Mouse (Mus musculus) testis, postnatal 10 days (tissue): Measurements from ENCODE around the gene Gm6370.
"Not testable (repeated sequence)": the region's sequence is repeated elsewhere in the genome, so short reads cannot be mapped to it uniquely, and the experiment has no call there.

Experiments
- DNase-seq: peaks from one replicate; pipeline ENCODE4 v3.0.0; 2021; ENCODE audit warnings: low spot score

Gene Gm6370

GRCm38 (mm10) chr5:146491063-146491462 is at the start of gene Gm6370:
Gene Gm6370, plus strand, starts transcription at chr5:146491363.
- not testable (repeated sequence) for DNase-seq

- no peak for DNase-seq
Observed at GRCm38 (mm10) chr5:146442767-146443166, 48.4 kb upstream of the Gm6370 start.

GRCm38 (mm10) chr5:146446633-146447032 is 44.5 kb upstream of the Gm6370 start:
- no peak for DNase-seq

- DNase-seq = no peak
Observed at GRCm38 (mm10) chr5:146451592-146452254, 39.4 kb upstream of the Gm6370 start.

- no peak for DNase-seq
Observed at GRCm38 (mm10) chr5:146453556-146453955, 37.6 kb upstream of the Gm6370 start.

- DNase-seq = no peak
Observed at GRCm38 (mm10) chr5:146461612-146462011, 29.6 kb upstream of the Gm6370 start.

DNA sequence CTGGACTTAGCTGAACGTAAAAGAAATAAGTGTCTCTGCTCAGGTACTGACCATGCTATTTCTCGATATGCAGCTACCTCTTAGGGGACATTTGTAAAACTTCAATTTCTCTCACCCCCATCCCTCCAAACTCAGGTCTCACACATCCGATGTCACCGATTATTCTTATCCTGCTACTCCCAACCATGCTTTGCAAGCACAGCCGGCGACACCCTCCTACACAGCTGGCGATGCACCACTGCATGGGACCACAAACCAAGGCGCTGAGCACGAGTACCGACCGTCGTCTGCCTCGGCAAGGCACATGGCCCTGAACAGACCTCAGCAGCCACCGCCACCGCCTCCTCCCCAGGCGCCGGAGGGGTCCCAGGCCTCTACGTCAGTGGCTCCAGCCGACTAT is 24.5 kb upstream of the Gm6370 start:
- no peak for DNase-seq

DNA sequence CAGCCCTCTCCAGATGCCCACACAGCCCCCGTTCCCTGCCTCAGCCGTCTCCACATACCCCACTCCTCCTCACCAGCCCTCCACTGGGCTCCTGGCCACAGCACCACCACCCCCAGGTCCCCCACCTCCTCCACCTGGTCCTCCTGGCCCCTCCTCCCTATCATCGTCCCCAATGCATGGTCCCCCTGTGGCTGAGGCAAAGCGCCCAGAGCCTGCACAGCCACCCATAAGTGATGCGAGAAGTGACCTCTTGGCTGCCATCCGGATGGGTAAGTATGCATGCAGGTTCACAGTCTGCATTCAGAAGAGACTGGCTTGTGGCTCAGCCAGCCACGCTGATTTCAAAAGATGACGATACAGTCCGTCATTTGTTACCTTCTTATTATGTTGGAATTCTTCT is 22.9 kb upstream of the Gm6370 start:
- no peak for DNase-seq

GRCm38 (mm10) chr5:146470821-146471220 is 20.3 kb upstream of the Gm6370 start:
- no peak for DNase-seq

- no peak for DNase-seq
Observed at GRCm38 (mm10) chr5:146471311-146471710, 19.9 kb upstream of the Gm6370 start.

GRCm38 (mm10) chr5:146471821-146472220 is 19.3 kb upstream of the Gm6370 start:
- no peak for DNase-seq

DNA sequence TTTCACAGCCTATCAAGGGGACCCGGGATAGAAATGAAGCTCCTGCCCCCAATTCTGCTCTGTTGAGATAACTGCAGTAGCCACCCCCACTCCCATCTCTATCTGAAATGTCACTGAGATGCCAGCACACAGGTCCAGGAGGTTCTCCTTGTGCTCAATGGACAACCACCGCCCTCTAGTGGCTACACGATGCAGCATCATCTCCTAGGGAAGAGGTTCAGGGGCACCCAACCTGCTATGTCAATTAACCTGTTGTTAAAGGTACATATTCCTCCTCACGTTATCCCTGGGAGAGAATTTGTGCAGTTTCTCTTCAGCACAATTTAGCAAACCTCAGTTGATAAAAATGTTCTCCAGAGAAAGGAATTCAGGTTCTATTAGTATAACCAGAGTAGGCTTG is 11.6 kb upstream of the Gm6370 start:
- peak; percentile 50 for DNase-seq

GRCm38 (mm10) chr5:146481665-146482064 is 9.5 kb upstream of the Gm6370 start, which contains the start of gene Gm6408:
Gene Gm6408, plus strand, starts transcription at chr5:146481965.
- DNase-seq = not testable (repeated sequence)

- DNase-seq = not testable (repeated sequence)
Observed at GRCm38 (mm10) chr5:146488959-146489358, 2.2 kb upstream of the Gm6370 start.

DNA sequence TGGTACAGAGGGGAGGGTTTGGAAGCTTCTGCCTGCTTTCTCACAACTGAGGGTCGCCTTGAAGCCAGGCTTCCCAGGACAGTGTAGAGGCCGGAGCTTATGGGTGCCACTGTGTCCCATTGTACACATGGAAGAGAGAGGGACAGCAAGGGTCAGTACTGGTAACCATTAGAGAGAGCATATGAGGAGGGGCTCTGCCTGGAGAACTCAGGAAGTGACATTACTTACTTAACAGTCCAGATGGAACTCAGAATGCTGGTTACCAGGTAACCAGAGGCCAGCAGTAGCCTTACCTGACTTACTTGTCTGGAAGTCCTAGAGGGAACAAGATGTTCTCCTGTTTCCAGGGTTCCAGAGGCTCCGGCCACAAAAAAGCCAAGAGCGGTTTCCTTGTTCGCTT is 10.9 kb downstream of the Gm6370 start, which contains the start of gene 4930449I24Rik:
TSS of gene 4930449I24Rik (plus strand) at position 301 of the 400 bp plus-strand sequence.
- not testable (repeated sequence) for DNase-seq

DNA sequence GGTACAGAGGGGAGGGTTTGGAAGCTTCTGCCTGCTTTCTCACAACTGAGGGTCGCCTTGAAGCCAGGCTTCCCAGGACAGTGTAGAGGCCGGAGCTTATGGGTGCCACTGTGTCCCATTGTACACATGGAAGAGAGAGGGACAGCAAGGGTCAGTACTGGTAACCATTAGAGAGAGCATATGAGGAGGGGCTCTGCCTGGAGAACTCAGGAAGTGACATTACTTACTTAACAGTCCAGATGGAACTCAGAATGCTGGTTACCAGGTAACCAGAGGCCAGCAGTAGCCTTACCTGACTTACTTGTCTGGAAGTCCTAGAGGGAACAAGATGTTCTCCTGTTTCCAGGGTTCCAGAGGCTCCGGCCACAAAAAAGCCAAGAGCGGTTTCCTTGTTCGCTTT is 22.7 kb downstream of the Gm6370 start, which contains the start of gene Gm3402:
TSS of gene Gm3402 (plus strand) at position 301 of the 400 bp plus-strand sequence.
- DNase-seq = not testable (repeated sequence)

DNA sequence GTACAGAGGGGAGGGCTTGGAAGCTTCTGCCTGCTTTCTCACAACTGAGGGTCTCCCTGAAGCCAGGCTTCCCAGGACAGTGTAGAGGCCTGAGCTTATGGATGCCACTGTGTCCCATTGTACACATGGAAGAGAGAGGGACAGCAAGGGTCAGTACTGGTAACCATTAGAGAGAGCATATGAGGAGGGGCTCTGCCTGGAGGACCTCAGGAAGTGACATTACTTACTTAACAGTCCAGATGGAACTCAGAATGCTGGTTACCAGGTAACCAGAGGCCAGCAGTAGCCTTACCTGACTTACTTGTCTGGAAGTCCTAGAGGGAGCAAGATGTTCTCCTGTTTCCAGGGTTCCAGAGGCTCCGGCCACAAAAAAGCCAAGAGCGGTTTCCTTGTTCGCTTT is 34.3 kb downstream of the Gm6370 start, which contains the start of gene Gm3404:
TSS of gene Gm3404 (plus strand) at position 301 of the 400 bp plus-strand sequence.
- not testable (repeated sequence) for DNase-seq

DNA sequence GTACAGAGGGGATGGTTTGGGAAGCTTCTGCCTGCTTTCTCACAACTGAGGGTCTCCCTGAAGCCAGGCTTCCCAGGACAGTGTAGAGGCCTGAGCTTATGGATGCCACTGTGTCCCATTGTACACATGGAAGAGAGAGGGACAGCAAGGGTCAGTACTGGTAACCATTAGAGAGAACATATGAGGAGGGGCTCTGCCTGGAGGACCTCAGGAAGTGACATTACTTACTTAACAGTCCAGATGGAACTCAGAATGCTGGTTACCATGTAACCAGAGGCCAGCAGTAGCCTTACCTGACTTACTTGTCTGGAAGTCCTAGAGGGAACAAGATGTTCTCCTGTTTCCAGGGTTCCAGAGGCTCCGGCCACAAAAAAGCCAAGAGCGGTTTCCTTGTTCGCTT is 46.2 kb downstream of the Gm6370 start, which contains the start of gene Gm3409:
TSS of gene Gm3409 (plus strand) at position 301 of the 400 bp plus-strand sequence.
- DNase-seq = not testable (repeated sequence)
